Mouse (Mus musculus) heart, adult 8-10 months (tissue): ENCODE measurements around the gene Hist1h4m. TPM values are rescaled to one million over a fixed set of nuclear protein-coding genes. Genes with fewer than 3 reads are reported as not detected.
"Not testable (repeated sequence)": the region's sequence is repeated elsewhere in the genome, so short reads cannot be mapped to it uniquely, and the experiment has no call there.

Source experiments
- DNase-seq: peaks from one replicate; pipeline ENCODE4 v3.0.0; 2022; ENCODE audit warnings: low spot score
- total RNA-seq, 4 experiments: library from RNA; stranded (reverse); gene quantifications; 2 replicates each; pipeline ENCODE4 v1.2.4; 2022

The Hist1h4m gene
- total RNA-seq: 10 to 100 TPM; 22.8 to 37.8 (median 29.3) TPM

- DNase-seq: peak; percentile 61
These were observed at the start of gene Hist1h4m for GRCm38 (mm10) chr13:21811539-21811938. TSS of gene Hist1h4m (plus strand) at chr13:21811746.

- DNase-seq: peak; percentile 90
These were observed 32.5 kb upstream of the Hist1h4m start for GRCm38 (mm10) chr13:21778814-21779766.

DNA sequence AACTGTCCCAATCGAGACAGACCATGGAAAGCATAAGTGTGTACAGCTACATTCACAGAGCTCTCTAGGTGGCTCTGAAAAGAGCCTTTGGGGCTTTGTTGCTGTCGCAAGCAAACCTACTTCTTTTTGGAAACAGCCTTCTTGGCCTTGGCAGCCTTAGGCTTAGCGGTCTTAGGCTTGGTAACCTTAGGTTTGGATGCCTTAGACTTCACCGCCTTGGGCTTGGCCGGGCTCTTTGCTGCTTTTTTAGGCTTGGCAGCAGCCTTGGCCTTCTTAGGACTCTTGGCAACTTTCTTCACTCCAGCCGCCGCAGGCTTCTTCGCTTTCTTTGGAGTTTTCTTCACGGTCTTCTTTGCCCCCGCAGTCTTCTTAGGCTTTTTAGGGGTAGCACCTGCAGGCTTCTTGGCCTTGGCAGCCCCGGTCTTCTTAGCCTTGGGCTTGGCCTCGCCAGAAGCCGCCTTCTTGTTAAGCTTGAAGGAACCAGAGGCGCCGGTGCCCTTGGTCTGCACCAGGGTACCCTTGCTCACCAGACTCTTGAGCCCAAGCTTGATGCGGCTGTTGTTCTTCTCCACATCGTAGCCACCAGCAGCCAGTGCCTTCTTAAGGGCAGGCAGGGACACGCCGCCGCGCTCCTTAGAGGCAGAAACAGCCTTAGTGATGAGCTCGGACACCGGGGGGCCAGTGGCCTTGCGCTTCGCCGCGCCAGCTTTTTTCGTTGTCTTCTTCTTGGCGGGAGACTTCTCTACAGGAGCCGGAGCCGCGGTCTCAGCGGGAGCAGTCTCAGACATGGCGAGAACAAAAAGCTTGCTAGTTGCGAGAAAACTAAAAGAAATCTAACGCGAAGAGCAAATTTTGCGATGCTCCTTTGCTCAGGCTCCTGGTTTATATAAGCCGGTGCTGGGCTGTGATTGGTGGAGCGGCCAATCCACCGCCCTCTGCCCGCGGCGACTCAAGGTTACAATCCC lies 31.5 kb upstream of the Hist1h4m start, which contains the start of gene Hist1h1b:
Gene Hist1h1b (minus strand): TSS at position 859 of the 965 bp plus-strand sequence.
- peak; percentile 33 for DNase-seq

DNA sequence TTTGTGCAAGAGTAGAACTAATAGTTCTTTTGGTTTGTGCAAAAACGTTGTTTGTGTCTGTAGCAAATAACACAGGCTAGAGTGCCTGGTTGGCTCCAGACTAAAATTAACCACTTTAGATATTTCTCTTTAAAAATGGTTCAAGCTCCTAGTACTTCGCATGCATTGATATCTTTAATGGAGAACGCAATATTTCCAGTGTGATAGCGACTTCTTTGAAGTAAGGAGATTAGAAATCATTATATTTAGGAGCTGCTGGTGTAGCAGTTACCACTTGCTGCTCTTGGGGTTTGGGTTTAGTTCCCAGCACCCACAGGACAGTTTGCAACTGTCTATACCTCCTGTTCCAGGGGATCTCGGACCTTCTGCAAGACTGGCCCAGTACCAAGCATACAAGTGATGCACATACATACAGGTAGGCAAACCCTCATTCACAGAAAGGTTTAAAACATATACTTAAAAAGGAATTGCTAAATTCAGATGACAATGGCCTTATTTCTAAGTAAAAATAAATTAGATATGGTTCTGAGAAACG lies 30.5 kb upstream of the Hist1h4m start:
- no peak for DNase-seq

- DNase-seq: no peak
These were observed 29.9 kb upstream of the Hist1h4m start for GRCm38 (mm10) chr13:21781639-21782038.

GRCm38 (mm10) chr13:21782361-21783254 lies 28.9 kb upstream of the Hist1h4m start:
- DNase-seq: not testable (repeated sequence)

GRCm38 (mm10) chr13:21783255-21783617 lies 28.3 kb upstream of the Hist1h4m start, which contains the start of gene Hist1h3i:
TSS of gene Hist1h3i (minus strand) at chr13:21783370.
- peak; percentile 84 for DNase-seq

- DNase-seq: no peak
These were observed 27.8 kb upstream of the Hist1h4m start for GRCm38 (mm10) chr13:21783734-21784161.

DNA sequence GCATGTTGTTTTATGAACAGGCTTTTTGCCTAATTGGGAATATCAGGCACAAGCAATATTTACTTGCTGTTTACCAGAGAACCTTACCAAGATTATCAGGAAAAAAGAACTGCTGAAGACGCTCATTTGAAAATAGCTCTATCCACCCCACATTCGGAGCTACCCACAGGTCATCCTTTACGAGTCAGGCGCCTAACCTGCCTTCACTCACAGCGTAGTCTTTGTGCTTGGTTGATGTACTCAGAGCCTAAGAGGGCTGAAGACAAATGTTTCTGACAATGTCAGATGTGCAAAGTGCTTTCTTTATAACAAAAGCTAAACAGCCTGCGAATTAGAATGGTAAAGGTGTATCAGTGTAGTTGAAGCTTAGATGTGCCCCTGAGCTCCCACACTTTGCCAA lies 27.2 kb upstream of the Hist1h4m start:
- no peak for DNase-seq

- no peak for DNase-seq
These were observed 25.2 kb upstream of the Hist1h4m start for GRCm38 (mm10) chr13:21786189-21786898.

- DNase-seq: peak; percentile 96
These were observed 24.5 kb upstream of the Hist1h4m start, which contains the start of the genes Hist1h2an and Hist1h2bp for GRCm38 (mm10) chr13:21786899-21787629. TSS of gene Hist1h2an (minus strand) at chr13:21787218. TSS of gene Hist1h2bp (plus strand) at chr13:21787461.

- DNase-seq: no peak
These were observed 23.6 kb upstream of the Hist1h4m start for GRCm38 (mm10) chr13:21787760-21788593.

DNA sequence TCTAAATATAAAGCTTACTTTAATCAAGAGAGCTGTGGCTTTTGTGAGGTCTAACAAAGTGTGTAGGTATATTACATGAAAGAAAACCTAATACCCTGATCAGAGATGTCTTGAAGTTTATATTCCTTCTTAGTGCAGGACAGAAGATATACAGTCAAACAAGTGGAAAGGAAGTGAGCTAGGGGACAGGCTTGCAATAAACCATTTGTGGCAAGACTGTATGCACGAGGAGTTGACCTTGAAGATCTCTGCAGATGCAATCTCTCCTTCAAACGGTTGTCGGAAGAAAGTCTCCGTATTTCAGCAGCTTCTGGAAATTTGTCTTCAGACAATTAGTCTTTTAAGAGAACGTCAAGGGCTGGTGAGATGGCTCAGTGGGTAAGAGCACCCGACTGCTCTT lies 21.6 kb upstream of the Hist1h4m start:
- no peak for DNase-seq

- DNase-seq: no peak
These were observed 20.8 kb upstream of the Hist1h4m start for GRCm38 (mm10) chr13:21790601-21791283.

DNA sequence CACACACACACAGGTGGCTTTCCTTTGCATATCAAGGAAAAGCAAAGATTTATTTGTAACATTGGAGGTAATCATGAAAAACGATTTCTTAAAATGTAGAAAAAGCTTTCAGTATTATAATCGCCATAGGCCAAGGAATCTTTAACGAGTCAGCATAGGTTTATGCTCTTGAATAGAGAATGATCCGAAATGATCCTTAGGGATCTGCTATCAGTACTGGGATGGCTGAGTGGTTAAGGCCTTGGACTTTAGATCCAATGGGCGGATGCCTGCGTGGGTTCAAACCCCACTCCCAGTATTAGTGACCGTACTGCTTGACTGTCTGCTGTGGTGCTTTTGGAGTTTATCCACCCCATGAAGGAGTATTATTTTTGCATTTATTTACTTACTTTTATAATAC lies 16.0 kb upstream of the Hist1h4m start:
- DNase-seq: no peak

GRCm38 (mm10) chr13:21797163-21797562 lies 14.4 kb upstream of the Hist1h4m start:
- DNase-seq: not testable (repeated sequence)

DNA sequence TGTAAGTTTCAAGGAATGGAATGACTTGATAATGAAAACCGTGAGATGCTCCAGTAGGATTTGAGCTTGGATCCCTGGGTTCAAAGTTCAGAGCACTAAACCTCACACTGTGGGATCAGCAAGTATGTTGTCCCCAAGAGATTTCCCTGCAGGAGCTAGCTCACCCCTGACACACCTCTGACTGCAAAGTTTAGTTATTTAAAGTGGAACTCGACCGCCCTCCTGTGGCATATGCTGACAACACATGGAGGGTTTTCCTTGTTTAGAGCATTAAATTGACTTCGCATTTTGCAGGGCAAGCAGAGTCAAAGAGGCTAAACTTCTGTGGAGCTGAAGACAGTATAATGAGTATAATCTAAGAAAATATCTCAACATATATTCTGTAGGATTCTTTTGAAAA lies 8.5 kb upstream of the Hist1h4m start:
- DNase-seq: not testable (repeated sequence)
